Mouse (Mus musculus) kidney, adult 11 months (tissue): ENCODE measurements at regions not wholly inside any gene's neighbourhood (a gene's known extent, or its start where the extent isn't known, plus 50 kb on each side); places are given as distances from the start of the nearest gene placed in this dataset.
A peak's percentile ranks its signal among the peaks of the same experiment; 100 is the strongest.

Experiments used
- DNase-seq: peaks from one replicate; pipeline ENCODE4 v3.0.0; 2022

- no peak for DNase-seq
These were observed 239.0 kb downstream of the Mtx2 start for GRCm38 (mm10) chr2:75064406-75065115.

- no peak for DNase-seq
These were observed 239.7 kb downstream of the Mtx2 start for GRCm38 (mm10) chr2:75065304-75065703.

GRCm38 (mm10) chr2:75069321-75069720, 243.7 kb downstream of the Mtx2 start:
- DNase-seq, result no peak

- DNase-seq, result no peak
These were observed 246.4 kb downstream of the Mtx2 start for GRCm38 (mm10) chr2:75072021-75072420.

GRCm38 (mm10) chr2:75072471-75072870, 246.9 kb downstream of the Mtx2 start:
- DNase-seq, result no peak

GRCm38 (mm10) chr2:75073178-75073577, 247.6 kb downstream of the Mtx2 start:
- no peak for DNase-seq

- DNase-seq, result no peak
These were observed 261.6 kb downstream of the Mtx2 start for GRCm38 (mm10) chr2:75087164-75087563.

GRCm38 (mm10) chr2:75089186-75089585, 263.6 kb downstream of the Mtx2 start:
- no peak for DNase-seq

GRCm38 (mm10) chr2:75089616-75090015, 264.0 kb downstream of the Mtx2 start:
- DNase-seq, result no peak

GRCm38 (mm10) chr2:75090439-75090838, 264.8 kb downstream of the Mtx2 start:
- no peak for DNase-seq

GRCm38 (mm10) chr2:75101501-75101900, 275.9 kb downstream of the Mtx2 start:
- peak; percentile 17 for DNase-seq

GRCm38 (mm10) chr2:75112751-75113150, 287.1 kb downstream of the Mtx2 start:
- no peak for DNase-seq

GRCm38 (mm10) chr2:75114375-75114774, 288.8 kb downstream of the Mtx2 start:
- DNase-seq, result no peak

- DNase-seq, result peak; percentile 4
These were observed 292.8 kb downstream of the Mtx2 start for GRCm38 (mm10) chr2:75118348-75118926.

- no peak for DNase-seq
These were observed 294.0 kb downstream of the Mtx2 start for GRCm38 (mm10) chr2:75119599-75119998.

- DNase-seq, result peak; percentile 34
These were observed 307.9 kb downstream of the Mtx2 start for GRCm38 (mm10) chr2:75133298-75134080.

GRCm38 (mm10) chr2:75136618-75137017, 311.0 kb downstream of the Mtx2 start:
- DNase-seq, result no peak

GRCm38 (mm10) chr2:75137133-75137982, 311.8 kb downstream of the Mtx2 start:
- DNase-seq, result peak; percentile 52

- peak; percentile 46 for DNase-seq
These were observed 312.6 kb downstream of the Mtx2 start for GRCm38 (mm10) chr2:75137983-75138745.

- DNase-seq, result no peak
These were observed 313.1 kb downstream of the Mtx2 start for GRCm38 (mm10) chr2:75138746-75139060.

- DNase-seq, result no peak
These were observed 313.9 kb downstream of the Mtx2 start for GRCm38 (mm10) chr2:75139544-75139943.

GRCm38 (mm10) chr2:75142675-75143074, 317.1 kb downstream of the Mtx2 start:
- DNase-seq, result no peak
